Mouse (Mus musculus): ENCODE measurements around the gene Corin. TPM values are rescaled to one million over a fixed set of nuclear protein-coding genes. Genes with fewer than 3 reads are reported as not detected.

Gene Corin
- polyA plus RNA-seq, 1 experiment: not detected

GRCm38 (mm10) chr5:72446104-72446503 is 58.2 kb downstream of the Corin start:
- Histone ChIP-seq H3K4me3 (ENCODE audit: insufficient read depth, low read length) (no peak overlapping the region), H3K4me1 (ENCODE audit: control insufficient read depth, insufficient read depth, low read length) (no peaks in the 10 kb centered on the region), H3K27ac (ENCODE audit: insufficient read depth, low read depth, low read length) (no peak overlapping the region)
- no peak for TF ChIP-seq POLR2A (IDR thresholded peaks at IDR 0.05; ENCODE audit: borderline replicate concordance, low read depth, low read length)
- TF ChIP-seq CTCF (IDR thresholded peaks at IDR 0.05; ENCODE audit: low read depth, low read length): no peak

GRCm38 (mm10) chr5:72443946-72444345 is 60.3 kb downstream of the Corin start:
- no peak for TF ChIP-seq CTCF (IDR thresholded peaks at IDR 0.05; ENCODE audit: low read depth, low read length)
- no peak for TF ChIP-seq POLR2A (IDR thresholded peaks at IDR 0.05; ENCODE audit: borderline replicate concordance, low read depth, low read length)
- H3K4me1 ChIP-seq (ENCODE audit: control insufficient read depth, insufficient read depth, low read length): no peaks in the 10 kb centered on the region
- H3K4me3 ChIP-seq (ENCODE audit: insufficient read depth, low read length): no peak overlapping the region
- H3K27ac ChIP-seq (ENCODE audit: insufficient read depth, low read depth, low read length): no peak overlapping the region

- H3K27ac ChIP-seq (ENCODE audit: insufficient read depth, low read depth, low read length): no peak overlapping the region
- no peaks in the 10 kb centered on the region for H3K4me1 ChIP-seq (ENCODE audit: control insufficient read depth, insufficient read depth, low read length)
- H3K4me3 ChIP-seq (ENCODE audit: insufficient read depth, low read length): no peak overlapping the region
- TF ChIP-seq POLR2A (IDR thresholded peaks at IDR 0.05; ENCODE audit: borderline replicate concordance, low read depth, low read length) (no peak), CTCF (IDR thresholded peaks at IDR 0.05; ENCODE audit: low read depth, low read length) (no peak)
These were observed 61.3 kb downstream of the Corin start for GRCm38 (mm10) chr5:72443007-72443406.

- TF ChIP-seq POLR2A (IDR thresholded peaks at IDR 0.05; ENCODE audit: borderline replicate concordance, low read depth, low read length) (no peak), CTCF (IDR thresholded peaks at IDR 0.05; ENCODE audit: low read depth, low read length) (no peak)
- Histone ChIP-seq H3K4me3 (ENCODE audit: insufficient read depth, low read length) (no peak overlapping the region), H3K4me1 (ENCODE audit: control insufficient read depth, insufficient read depth, low read length) (no peaks in the 10 kb centered on the region), H3K27ac (ENCODE audit: insufficient read depth, low read depth, low read length) (no peak overlapping the region)
These were observed 63.1 kb downstream of the Corin start for GRCm38 (mm10) chr5:72441181-72441580.

- no peak overlapping the region for H3K4me3 ChIP-seq (ENCODE audit: insufficient read depth, low read length)
- TF ChIP-seq POLR2A (IDR thresholded peaks at IDR 0.05; ENCODE audit: borderline replicate concordance, low read depth, low read length): no peak
- no peak for TF ChIP-seq CTCF (IDR thresholded peaks at IDR 0.05; ENCODE audit: low read depth, low read length)
These were observed 69.2 kb downstream of the Corin start for GRCm38 (mm10) chr5:72435085-72435484.

GRCm38 (mm10) chr5:72431856-72432255 is 72.4 kb downstream of the Corin start:
- H3K4me3 ChIP-seq (ENCODE audit: insufficient read depth, low read length): no peak overlapping the region
- H3K4me1 ChIP-seq (ENCODE audit: control insufficient read depth, insufficient read depth, low read length): no peaks in the 10 kb centered on the region
- TF ChIP-seq CTCF (IDR thresholded peaks at IDR 0.05; ENCODE audit: low read depth, low read length): no peak
- no peak overlapping the region for H3K27ac ChIP-seq (ENCODE audit: insufficient read depth, low read depth, low read length)

More at GRCm38 (mm10) chr5:72435085-72435484, 69.2 kb downstream of the Corin start:
- no peaks in the 10 kb centered on the region for H3K4me1 ChIP-seq (ENCODE audit: control insufficient read depth, insufficient read depth, low read length)
- H3K27ac ChIP-seq (ENCODE audit: insufficient read depth, low read depth, low read length): no peak overlapping the region

GRCm38 (mm10) chr5:72427556-72427955 is 76.7 kb downstream of the Corin start:
- no peak for TF ChIP-seq CTCF (IDR thresholded peaks at IDR 0.05; ENCODE audit: low read depth, low read length)
- no peak for TF ChIP-seq POLR2A (IDR thresholded peaks at IDR 0.05; ENCODE audit: borderline replicate concordance, low read depth, low read length)
- H3K4me1 ChIP-seq (ENCODE audit: control insufficient read depth, insufficient read depth, low read length): no peaks in the 10 kb centered on the region
- H3K27ac ChIP-seq (ENCODE audit: insufficient read depth, low read depth, low read length): no peak overlapping the region
- no peak overlapping the region for H3K4me3 ChIP-seq (ENCODE audit: insufficient read depth, low read length)

- H3K4me1 ChIP-seq (ENCODE audit: control insufficient read depth, insufficient read depth, low read length): no peaks in the 10 kb centered on the region
- no peak overlapping the region for H3K27ac ChIP-seq (ENCODE audit: insufficient read depth, low read depth, low read length)
- no peak overlapping the region for H3K4me3 ChIP-seq (ENCODE audit: insufficient read depth, low read length)
- TF ChIP-seq POLR2A (IDR thresholded peaks at IDR 0.05; ENCODE audit: borderline replicate concordance, low read depth, low read length) (no peak), CTCF (IDR thresholded peaks at IDR 0.05; ENCODE audit: low read depth, low read length) (no peak)
These were observed 78.8 kb downstream of the Corin start for GRCm38 (mm10) chr5:72425342-72426010.

GRCm38 (mm10) chr5:72411874-72412329 is 92.4 kb downstream of the Corin start:
- H3K4me3 ChIP-seq (ENCODE audit: insufficient read depth, low read length): no peak overlapping the region
- no peak overlapping the region for H3K27ac ChIP-seq (ENCODE audit: insufficient read depth, low read depth, low read length)
- TF ChIP-seq POLR2A (IDR thresholded peaks at IDR 0.05; ENCODE audit: borderline replicate concordance, low read depth, low read length) (no peak), CTCF (IDR thresholded peaks at IDR 0.05; ENCODE audit: low read depth, low read length) (no peak)
- H3K4me1 ChIP-seq (ENCODE audit: control insufficient read depth, insufficient read depth, low read length): no peaks in the 10 kb centered on the region

GRCm38 (mm10) chr5:72410841-72411240 is 93.4 kb downstream of the Corin start:
- H3K4me3 ChIP-seq (ENCODE audit: insufficient read depth, low read length): no peak overlapping the region
- no peak overlapping the region for H3K27ac ChIP-seq (ENCODE audit: insufficient read depth, low read depth, low read length)
- H3K4me1 ChIP-seq (ENCODE audit: control insufficient read depth, insufficient read depth, low read length): no peaks in the 10 kb centered on the region
- no peak for TF ChIP-seq POLR2A (IDR thresholded peaks at IDR 0.05; ENCODE audit: borderline replicate concordance, low read depth, low read length)
- TF ChIP-seq CTCF (IDR thresholded peaks at IDR 0.05; ENCODE audit: low read depth, low read length): no peak

Measured in bone marrow macrophage, adult 2 months (primary cell).